22 mouse cellular contexts compared by ENCODE assay signal in the genomic region with DNA sequence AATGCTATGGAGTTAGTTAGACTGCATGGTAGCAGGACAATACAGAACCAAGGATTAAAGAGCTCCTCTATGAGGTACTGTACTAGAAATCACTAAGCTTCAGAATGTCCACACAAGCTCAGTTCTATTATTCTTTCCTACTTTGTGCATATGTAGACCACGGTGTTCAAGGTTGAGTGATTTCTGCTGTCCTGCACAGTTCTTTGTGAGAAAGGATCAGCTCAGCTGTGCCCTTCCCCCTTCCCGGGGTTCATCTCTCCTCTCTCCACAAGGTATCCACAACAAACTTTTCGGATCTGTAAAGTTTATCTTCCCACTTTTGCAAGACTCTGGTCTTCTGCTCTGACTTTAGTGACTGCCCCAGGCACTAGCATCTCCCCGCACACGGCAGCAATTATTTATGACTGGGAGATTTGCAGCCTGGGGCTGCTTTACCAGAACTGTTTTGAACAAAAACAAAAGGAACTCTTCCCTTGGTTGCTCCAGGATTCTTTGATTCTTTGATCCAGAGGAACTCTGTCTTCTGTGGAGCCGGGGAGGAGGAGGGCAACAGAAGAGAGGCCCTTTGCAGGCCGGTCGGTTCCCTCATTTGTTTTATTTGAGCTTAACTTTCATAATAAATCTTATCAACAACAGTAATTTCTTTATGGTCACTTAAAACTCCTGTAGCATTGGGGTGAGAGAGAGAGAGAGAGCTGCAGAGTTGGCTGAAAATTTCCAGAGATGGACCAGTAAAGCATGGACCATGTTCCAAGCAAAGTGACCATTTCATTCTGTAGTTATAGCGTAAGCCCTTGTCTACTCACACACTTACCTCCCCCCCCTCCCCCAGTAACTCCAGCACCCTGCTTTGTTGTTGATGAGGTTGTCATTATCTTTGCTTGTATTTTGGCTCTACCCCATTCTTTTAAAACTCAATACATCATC.
DNase-seq lines count a peak whose midpoint lies in the region; ATAC-seq and TF ChIP-seq lines count a peak whose summit lies in the region.
"Had no signal": no experiment of that assay in that cellular context is flagged by ENCODE, and none has a peak within 500 bp of the region (broad histone marks: within the 10 kb centered on the region; RNA-seq: fewer than 3 reads in every experiment).

No protein-coding gene starts in this region.

- 35% methylated on average over 9 of the region's 9 CpGs for WGBS in intestine, embryonic 16.5 days
- WGBS in intestine, postnatal 0 days, result 46% methylated on average over 9 of the region's 9 CpGs
- WGBS in midbrain, embryonic 11.5 days, result 13% methylated on average over 9 of the region's 9 CpGs
- WGBS in midbrain, embryonic 15.5 days, result 15% methylated on average over 9 of the region's 9 CpGs

- H3K27me3 ChIP-seq in intestine, embryonic 16.5 days (replicated peaks; ENCODE audit: control insufficient read depth, insufficient read depth, low read length), result no peaks in the 10 kb centered on the region
- H3K27me3 ChIP-seq in intestine, postnatal 0 days (replicated peaks; ENCODE audit: control insufficient read depth, insufficient read depth, low read length), result no peaks in the 10 kb centered on the region
- no peaks in the 10 kb centered on the region for H3K27me3 ChIP-seq in midbrain, embryonic 11.5 days (ENCODE audit: control insufficient read depth, insufficient read depth, low read length)
- no peaks in the 10 kb centered on the region for H3K27me3 ChIP-seq in midbrain, embryonic 15.5 days (replicated peaks)
- H3K27me3 ChIP-seq: heart, embryonic 12.5 days; lung, embryonic 15.5 days; midbrain, embryonic 12.5 days had no signal

- no peak for ATAC-seq in intestine, embryonic 16.5 days
- ATAC-seq in intestine, postnatal 0 days, result no peak
- peak; percentile 49; the same call in 1 of the 2 replicates for ATAC-seq in midbrain, embryonic 11.5 days (ENCODE audit: low FRiP score)
- ATAC-seq in midbrain, embryonic 15.5 days (replicated peaks), result no peak
- ATAC-seq: activated CD4-positive, CD25-positive, alpha-beta regulatory T cell, adult 4 months had no signal

- H3K36me3 ChIP-seq in intestine, embryonic 16.5 days (ENCODE audit: control insufficient read depth, insufficient read depth, low read length), result no peaks in the 10 kb centered on the region
- no peaks in the 10 kb centered on the region for H3K36me3 ChIP-seq in intestine, postnatal 0 days (ENCODE audit: control insufficient read depth, insufficient read depth)
- no peaks in the 10 kb centered on the region for H3K36me3 ChIP-seq in midbrain, embryonic 11.5 days (ENCODE audit: control insufficient read depth, insufficient read depth, low read length)
- H3K36me3 ChIP-seq in midbrain, embryonic 15.5 days (replicated peaks), result no peaks in the 10 kb centered on the region
- H3K36me3 ChIP-seq: heart, embryonic 12.5 days; lung, embryonic 15.5 days; midbrain, embryonic 12.5 days had no signal

- H3K9ac ChIP-seq in intestine, embryonic 16.5 days (ENCODE audit: low read depth, low read length), result no peak overlapping the region
- no peak overlapping the region for H3K9ac ChIP-seq in intestine, postnatal 0 days (ENCODE audit: low read depth, low read length)
- H3K9ac ChIP-seq in midbrain, embryonic 11.5 days (ENCODE audit: low read length), result no peak overlapping the region; the same call in 1 of the 2 replicates
- no peak overlapping the region for H3K9ac ChIP-seq in midbrain, embryonic 15.5 days
- H3K9ac ChIP-seq: heart, embryonic 12.5 days; liver, embryonic 14.5 days; lung, embryonic 15.5 days; midbrain, embryonic 12.5 days had no signal

- TF ChIP-seq CTCF in intestine, postnatal 0 days (IDR thresholded peaks at IDR 0.05; ENCODE audit: low read depth), result no peak

- no peaks in the 10 kb centered on the region; the same call in 1 of the 2 replicates for H3K4me1 ChIP-seq in intestine, embryonic 16.5 days (ENCODE audit: control insufficient read depth, insufficient read depth, low read length)
- no peaks in the 10 kb centered on the region for H3K4me1 ChIP-seq in intestine, postnatal 0 days (replicated peaks; ENCODE audit: control insufficient read depth, insufficient read depth, low read length)
- peaks cover 11% of the 10 kb centered on the region for H3K4me1 ChIP-seq in midbrain, embryonic 11.5 days (ENCODE audit: control insufficient read depth, insufficient read depth, low read length)
- no peaks in the 10 kb centered on the region for H3K4me1 ChIP-seq in midbrain, embryonic 15.5 days
- H3K4me1 ChIP-seq: heart, embryonic 12.5 days; lung, embryonic 15.5 days had no signal

- peak; percentile 21 for DNase-seq in embryo, embryonic 10 days (ENCODE audit: low spot score)
- DNase-seq in embryo, embryonic 9.5 days (ENCODE audit: extremely low spot score), result no peak
- no peak for DNase-seq in midbrain, embryonic 11.5 days (ENCODE audit: low spot score, missing footprints)
- peak; percentile 32 for DNase-seq in retina, embryonic 14.5 days (ENCODE audit: low spot score)
- no peak for DNase-seq in ovary, postnatal 10 days (ENCODE audit: low spot score)
- DNase-seq: adrenal gland, postnatal 10 days; cerebellum, adult 9-11 months; gastrocnemius, postnatal 10 days; heart, adult 11 months; heart, postnatal 14 days; layer of hippocampus, postnatal 36 days; lung, postnatal 4 days; right cerebral cortex, adult 18-20 months; thymus, postnatal 25 days had no signal

- no peaks in the 10 kb centered on the region for H3K9me3 ChIP-seq in intestine, embryonic 16.5 days (ENCODE audit: control insufficient read depth, low read length)
- no peaks in the 10 kb centered on the region for H3K9me3 ChIP-seq in intestine, postnatal 0 days (ENCODE audit: control insufficient read depth)
- H3K9me3 ChIP-seq in midbrain, embryonic 11.5 days (ENCODE audit: control insufficient read depth, low read length), result no peaks in the 10 kb centered on the region
- H3K9me3 ChIP-seq in midbrain, embryonic 15.5 days, result no peaks in the 10 kb centered on the region
- H3K9me3 ChIP-seq: heart, embryonic 12.5 days; lung, embryonic 15.5 days; midbrain, embryonic 12.5 days had no signal

- peak overlapping the region; percentile 48 for H3K27ac ChIP-seq in intestine, embryonic 16.5 days (ENCODE audit: low read length)
- no peak overlapping the region for H3K27ac ChIP-seq in intestine, postnatal 0 days (ENCODE audit: low read depth, low read length)
- H3K27ac ChIP-seq in midbrain, embryonic 11.5 days (ENCODE audit: low read depth, low read length), result peak overlapping the region; percentile 7; the same call in 1 of the 2 replicates
- no peak overlapping the region for H3K27ac ChIP-seq in midbrain, embryonic 15.5 days
- H3K27ac ChIP-seq: liver, embryonic 14.5 days; lung, embryonic 15.5 days; midbrain, embryonic 12.5 days had no signal

- no peak overlapping the region for H3K4me3 ChIP-seq in intestine, embryonic 16.5 days (ENCODE audit: low read length)
- H3K4me3 ChIP-seq in intestine, postnatal 0 days (ENCODE audit: low read depth, low read length), result no peak overlapping the region
- H3K4me3 ChIP-seq in midbrain, embryonic 11.5 days (ENCODE audit: low read depth, low read length), result no peak overlapping the region
- no peak overlapping the region for H3K4me3 ChIP-seq in midbrain, embryonic 15.5 days
- H3K4me3 ChIP-seq: heart, embryonic 12.5 days; lung, embryonic 15.5 days; midbrain, embryonic 12.5 days had no signal

- H3K4me2 ChIP-seq in intestine, embryonic 16.5 days (ENCODE audit: low read depth, low read length), result no peak overlapping the region
- H3K4me2 ChIP-seq in intestine, postnatal 0 days (replicated peaks; ENCODE audit: low read depth), result no peak overlapping the region
- H3K4me2 ChIP-seq in midbrain, embryonic 11.5 days, result no peak overlapping the region
- no peak overlapping the region for H3K4me2 ChIP-seq in midbrain, embryonic 15.5 days
- H3K4me2 ChIP-seq: heart, embryonic 12.5 days; lung, embryonic 15.5 days; midbrain, embryonic 12.5 days had no signal

Comparison
In these comparisons a context has a peak if more than half of its experiments do, and no peak if none do; other contexts are left out.
1. DNase-seq: peak in embryo, embryonic 10 days (single experiment) and retina, embryonic 14.5 days (single experiment); none in embryo, embryonic 9.5 days (single experiment), midbrain, embryonic 11.5 days (single experiment) and ovary, postnatal 10 days (single experiment).
2. H3K27ac ChIP-seq: peak in intestine, embryonic 16.5 days (single experiment) and midbrain, embryonic 11.5 days (single experiment); none in intestine, postnatal 0 days (single experiment) and midbrain, embryonic 15.5 days (single experiment).